Mouse (Mus musculus): ENCODE data around the gene Znrf4.
"Not testable (repeated sequence)": the region's sequence is repeated elsewhere in the genome, so short reads cannot be mapped to it uniquely, and the experiment has no call there.

Gene Znrf4

DNA sequence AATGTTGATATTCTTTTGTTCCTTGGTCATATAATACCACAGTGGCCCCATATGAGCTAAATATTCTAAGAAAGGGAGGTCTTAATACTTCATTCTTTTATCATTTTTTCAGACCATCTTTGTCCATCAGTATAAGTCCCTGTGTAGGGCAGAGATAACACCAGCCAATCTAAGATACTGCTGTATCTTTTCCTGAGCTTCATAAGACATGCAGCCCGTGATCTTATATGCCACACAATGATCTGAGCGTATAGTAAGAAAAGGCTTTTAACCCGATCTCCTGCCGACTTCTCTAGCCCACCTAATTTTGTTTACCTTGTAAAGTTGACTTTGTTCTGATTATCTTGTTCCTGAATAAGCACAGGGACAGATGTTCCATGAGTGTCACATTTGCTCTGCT is 12.7 kb upstream of the Znrf4 start:
- DNase-seq, result no peak

GRCm38 (mm10) chr17:56522744-56523143 is 10.5 kb upstream of the Znrf4 start:
- no peak for DNase-seq

DNA sequence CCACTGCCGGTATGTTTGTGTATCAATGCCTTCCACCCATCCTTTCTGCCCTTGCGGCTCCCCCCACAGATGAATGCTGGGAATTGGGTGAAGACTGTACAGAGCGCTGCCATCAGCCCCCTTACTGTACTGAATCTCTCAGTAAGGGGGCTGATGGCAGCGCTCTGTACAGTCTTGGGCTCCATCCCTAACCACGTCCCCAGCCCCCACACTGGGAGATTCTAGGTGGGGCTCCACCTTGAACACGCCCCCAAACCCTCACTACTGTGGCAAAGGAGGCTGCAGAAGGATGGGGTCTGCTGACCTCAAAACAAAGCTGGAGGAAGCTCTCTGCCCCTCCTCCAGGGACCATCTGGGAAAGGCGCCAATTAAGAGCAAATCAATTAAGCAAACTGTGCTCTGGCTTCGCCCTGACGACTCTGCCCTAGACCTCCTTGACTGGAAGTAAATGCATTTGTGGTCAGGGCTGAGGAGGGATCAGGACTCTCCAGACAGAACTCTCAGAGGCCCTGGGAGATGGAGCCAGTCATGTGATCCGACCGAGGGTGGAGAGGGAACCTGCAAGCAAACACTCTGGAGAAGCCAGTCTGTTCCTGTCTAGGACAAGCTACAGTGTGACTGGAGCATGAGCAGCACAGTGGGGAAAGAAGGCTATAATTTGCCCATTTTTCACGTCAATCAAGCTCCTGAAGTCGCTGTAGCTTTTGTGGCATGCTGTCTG is 3.6 kb upstream of the Znrf4 start:
- no peak for DNase-seq

DNA sequence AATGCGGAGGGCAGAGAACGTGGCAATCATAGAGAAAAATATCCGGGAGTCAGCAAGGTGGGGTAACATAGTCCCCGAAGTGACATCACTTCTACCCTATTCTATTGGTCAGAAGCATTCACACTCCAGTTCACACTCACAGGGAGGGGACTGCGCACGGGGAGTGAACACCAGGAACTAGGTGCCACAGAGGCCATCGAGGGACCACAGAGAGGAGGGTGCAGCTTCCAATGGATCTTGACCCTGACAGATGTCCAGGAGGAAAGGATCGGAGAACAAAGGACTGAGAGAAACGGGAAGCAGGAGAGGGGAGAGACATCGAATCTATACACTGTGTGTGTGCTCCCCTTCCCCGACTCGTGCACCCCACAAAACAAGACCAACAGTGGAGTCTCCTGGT is 2.7 kb upstream of the Znrf4 start:
- no peak for DNase-seq

DNA sequence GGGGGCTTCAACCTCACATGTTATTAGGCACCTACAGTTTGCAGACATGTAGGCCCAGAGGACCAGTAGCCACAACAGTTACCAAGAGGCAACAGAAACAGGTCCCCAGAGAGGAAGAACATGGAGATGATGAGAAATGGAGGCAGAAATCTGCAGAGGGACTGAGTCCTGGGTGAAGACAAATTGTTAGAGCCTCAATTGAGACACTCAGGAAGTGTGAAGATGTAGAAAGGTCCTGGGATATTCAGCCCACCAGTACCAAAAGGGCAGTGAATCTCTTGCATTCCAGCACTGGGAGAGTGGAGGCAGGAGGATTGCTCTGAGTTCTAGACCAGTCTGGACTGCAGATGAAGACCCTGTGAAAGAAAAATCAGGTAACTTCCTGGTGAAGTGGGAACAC is 2.1 kb upstream of the Znrf4 start:
- DNase-seq, result no peak

GRCm38 (mm10) chr17:56511707-56512090 is 532 bp downstream of the Znrf4 start:
- no peak for DNase-seq

DNA sequence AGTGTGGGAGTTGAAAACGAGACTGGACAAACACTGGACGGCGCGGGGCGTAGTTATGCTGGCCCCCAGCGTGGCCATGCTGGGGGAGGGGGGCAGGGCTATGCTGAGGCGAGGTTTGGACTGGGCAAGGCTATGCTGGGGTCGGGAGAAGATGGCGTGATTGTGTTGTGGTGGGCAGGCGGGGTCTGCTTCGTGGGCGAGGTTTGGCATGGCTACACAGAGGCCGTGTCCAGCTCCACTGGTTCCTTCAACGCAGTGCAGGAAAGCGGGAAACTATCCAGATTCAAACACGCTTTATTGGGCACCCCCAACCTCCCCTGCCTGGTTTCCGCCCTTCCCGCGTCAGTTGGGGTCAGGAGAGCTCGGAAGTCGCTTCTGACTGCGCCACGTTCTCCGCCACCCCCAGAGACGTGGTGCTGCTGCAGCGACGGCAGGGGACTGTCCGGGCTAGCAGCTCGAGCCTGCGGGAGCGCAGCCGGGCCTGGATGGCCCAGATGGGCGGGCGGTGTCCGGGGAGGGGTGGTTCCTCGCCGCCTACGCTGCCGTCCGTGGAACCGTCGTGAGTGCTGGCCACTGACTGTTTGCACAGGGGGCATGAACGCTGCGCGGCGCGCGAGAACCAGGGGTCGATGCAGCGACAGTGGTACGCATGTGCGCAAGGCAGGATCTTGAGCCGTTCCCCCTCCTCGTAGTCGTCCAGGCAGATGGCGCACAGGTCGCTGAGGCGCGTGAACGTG is 1.1 kb downstream of the Znrf4 start:
- DNase-seq, result no peak

- peak; percentile 36 for DNase-seq
These were observed 1.7 kb downstream of the Znrf4 start for GRCm38 (mm10) chr17:56510473-56510969.

DNA sequence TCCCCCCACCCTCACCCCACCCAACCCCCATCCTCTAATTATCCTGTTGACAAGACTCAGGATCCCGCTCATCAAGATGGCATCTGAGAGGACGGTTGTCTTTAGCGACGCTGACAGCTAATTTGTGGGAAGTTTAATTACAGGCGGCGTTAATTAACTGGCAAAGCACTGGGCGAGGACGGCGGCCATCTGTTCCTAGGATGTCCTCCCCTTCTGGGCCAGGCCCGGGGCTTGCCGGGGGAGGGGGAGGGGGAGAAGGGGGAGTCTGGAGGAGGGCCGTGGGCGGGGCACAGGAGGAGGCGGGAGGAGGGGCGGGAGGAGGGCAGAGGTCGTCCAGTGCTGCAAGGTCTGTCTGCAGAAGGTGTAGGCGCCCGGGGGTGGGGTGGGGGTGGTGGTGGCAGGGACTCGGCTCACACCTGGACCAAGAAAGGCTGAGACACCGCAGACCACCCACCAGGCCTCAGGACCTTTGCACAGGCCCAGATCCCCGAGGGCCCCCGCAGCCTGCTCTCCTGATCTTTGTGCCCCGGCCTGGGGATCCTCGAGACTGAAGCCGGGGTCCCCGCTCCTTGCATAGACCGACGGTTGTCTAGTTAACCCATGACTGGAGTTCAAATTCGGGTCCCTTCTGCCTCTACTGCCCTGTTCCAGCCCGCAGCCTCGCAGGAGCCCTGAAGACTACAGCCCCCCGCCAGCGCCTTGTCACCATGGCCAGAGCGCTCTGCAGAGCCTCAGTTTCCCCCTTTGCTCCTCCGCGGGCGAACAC is 2.3 kb downstream of the Znrf4 start:
- no peak for DNase-seq

- no peak for DNase-seq
These were observed 3.1 kb downstream of the Znrf4 start for GRCm38 (mm10) chr17:56509021-56509640.

DNA sequence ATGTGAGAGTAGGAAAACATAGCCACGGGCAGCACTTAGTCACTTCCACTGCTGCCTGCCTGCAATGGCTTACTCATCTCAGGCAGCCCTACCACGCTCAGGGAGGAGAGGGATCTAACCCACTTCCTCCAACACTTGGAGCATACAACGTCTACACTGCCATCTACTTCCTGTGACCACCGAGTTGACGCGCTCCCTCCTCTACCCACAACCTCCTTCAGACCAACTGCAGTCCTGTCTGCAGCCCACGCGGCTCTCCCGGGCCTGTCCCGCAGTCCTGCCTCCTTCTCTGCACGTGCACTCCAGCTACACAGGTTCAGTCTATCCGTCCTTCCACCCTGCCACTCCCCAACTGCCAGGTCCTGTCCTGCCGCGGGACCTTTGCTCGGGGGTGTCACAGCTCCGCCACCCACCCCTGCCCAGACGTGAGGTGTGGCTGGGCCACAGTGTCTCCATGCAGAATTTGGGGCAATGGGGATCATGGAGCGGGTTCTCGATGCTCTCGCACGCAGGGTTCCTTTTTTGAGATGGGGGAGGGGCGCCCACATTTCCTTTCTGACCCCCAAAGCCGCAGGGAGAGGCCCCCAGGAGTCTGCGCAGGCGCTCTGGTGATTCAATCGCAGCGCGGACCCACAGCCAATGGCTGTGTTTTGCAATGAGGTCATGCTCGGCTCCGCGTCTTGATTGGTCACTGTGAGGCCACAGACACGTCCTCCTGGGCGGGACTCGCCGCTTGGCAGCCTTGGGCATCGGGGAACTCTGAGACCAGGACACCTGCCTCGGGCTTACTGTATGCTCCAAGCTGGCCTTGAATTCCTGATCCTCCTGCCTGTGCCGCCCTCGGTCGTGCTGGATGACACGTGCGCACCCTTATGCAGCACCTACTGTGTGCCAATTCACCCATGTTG is 4.8 kb downstream of the Znrf4 start:
- DNase-seq, result peak; percentile 96

GRCm38 (mm10) chr17:56506417-56507065 is 5.7 kb downstream of the Znrf4 start:
- DNase-seq, result no peak

DNA sequence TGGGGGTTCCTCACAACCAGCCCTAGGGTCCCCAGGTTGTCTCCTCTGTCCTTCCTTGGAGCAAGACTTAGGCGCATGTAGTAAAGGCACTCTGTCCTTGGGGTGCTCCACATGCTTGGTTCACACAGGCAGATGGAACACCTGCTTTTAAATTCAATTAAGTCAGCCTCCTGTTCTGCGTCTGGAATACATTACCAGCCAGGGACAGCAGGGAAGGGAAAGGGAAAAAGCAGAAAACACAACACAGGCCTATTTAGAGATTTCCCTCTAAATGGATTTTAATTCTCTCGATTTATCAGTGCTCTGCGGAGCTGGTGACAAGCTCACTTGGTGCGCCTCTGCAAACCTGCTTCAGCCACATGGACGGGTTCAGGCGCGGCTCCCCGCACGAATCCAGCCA is 6.8 kb downstream of the Znrf4 start:
- DNase-seq, result no peak

- peak; percentile 69 for DNase-seq
These were observed 9.7 kb downstream of the Znrf4 start for GRCm38 (mm10) chr17:56502526-56502925.

DNA sequence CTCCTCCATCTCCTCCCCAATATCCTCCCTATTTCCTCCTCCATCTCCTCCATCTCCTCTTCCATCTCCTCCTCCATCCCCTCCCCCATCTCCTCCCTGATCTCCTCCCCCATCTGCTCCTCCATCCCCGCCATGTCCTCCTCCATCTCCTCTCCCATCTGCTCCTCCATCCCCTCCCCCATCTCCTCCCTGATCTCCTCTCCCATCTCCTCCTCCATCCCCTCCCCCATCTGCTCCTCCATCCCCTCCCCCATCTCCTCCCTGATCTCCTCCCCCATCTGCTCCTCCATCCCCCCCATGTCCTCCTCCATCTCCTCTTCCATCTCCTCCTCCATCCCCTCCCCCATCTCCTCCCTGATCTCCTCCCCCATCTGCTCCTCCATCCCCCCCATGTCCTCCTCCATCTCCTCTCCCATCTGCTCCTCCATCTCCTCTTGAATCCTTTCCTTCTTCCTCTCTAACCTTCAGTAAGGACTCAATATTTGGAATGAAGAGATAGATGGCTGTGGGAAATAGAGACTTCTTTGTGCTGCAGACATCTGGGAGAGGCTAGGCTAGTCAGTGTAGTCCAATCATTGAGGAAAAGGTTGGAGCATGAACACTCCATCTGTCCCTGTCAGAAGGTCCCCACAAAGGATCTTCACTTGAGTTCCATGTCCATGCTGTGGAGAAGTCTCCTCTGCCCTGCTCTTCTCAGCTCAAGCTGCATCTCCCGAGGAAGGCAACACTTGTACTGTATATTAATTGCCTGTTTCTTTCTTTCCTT is 10.4 kb downstream of the Znrf4 start:
- not testable (repeated sequence) for DNase-seq

- no peak for DNase-seq
These were observed 13.0 kb downstream of the Znrf4 start for GRCm38 (mm10) chr17:56499229-56499628.

DNA sequence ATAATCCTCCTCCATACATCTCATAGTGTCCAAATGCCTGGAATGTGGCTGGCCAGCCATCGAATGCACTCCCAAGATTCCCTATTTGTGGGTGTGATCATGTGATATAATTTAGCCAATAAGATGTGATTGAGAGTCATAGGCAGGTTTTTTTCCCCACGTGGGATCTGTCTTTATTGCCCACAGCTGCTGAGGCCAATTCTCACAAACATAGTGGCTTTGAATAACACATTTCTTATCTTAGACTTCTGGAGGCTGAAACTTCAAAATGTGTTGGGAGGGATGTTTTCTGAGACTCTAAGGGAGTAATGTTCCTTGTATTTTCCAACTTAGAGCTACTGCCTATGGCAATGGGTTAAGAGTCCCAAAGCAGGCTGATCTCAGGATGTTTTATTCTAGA is 17.8 kb downstream of the Znrf4 start:
- peak; percentile 54 for DNase-seq

DNA sequence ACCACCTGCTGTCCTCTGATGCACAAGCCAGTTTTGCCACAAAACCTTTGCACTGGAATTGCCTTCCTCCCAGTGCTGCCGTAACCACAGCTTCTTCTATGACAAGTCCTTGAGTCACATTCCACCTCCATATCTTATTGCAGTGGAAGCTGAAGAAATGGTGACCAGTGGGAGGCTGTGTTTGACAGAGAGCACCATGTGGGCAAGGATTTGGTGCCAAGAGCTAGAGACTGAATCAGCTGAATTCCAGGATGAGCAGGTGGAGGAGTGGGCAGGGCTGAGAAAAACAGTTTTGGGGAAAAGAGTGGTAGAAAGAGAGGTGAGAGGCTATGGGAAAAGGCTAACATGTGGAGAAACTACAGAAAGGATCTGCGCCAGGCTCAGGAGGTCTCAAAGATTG is 18.4 kb downstream of the Znrf4 start:
- peak; percentile 75 for DNase-seq

GRCm38 (mm10) chr17:56490438-56491152 is 21.6 kb downstream of the Znrf4 start:
- DNase-seq, result peak; percentile 50

- no peak for DNase-seq
These were observed 24.2 kb downstream of the Znrf4 start for GRCm38 (mm10) chr17:56488028-56488427.

Measured in right cerebral cortex, postnatal 25 days (tissue).